Mouse (Mus musculus) gastrocnemius, postnatal 25 days (tissue): Measurements from ENCODE around the gene Nell2. TPM values are rescaled to one million over a fixed set of nuclear protein-coding genes. Genes with fewer than 3 reads are reported as not detected.

Source experiments
- DNase-seq: peaks from one replicate; pipeline ENCODE4 v3.0.0; 2022
- total RNA-seq, 2 experiments: library from RNA; stranded (reverse); gene quantifications; 1 replicate in 1 of 2; 2 replicates in 1 of 2; pipeline ENCODE4 v1.2.3; 2021

Nell2 gene
- total RNA-seq, 2 experiments from 2014 or later = 0.20 TPM; not detected in 1

- no peak for DNase-seq
These were observed 193.7 kb downstream of the Nell2 start for GRCm38 (mm10) chr15:95334323-95335296.

DNA sequence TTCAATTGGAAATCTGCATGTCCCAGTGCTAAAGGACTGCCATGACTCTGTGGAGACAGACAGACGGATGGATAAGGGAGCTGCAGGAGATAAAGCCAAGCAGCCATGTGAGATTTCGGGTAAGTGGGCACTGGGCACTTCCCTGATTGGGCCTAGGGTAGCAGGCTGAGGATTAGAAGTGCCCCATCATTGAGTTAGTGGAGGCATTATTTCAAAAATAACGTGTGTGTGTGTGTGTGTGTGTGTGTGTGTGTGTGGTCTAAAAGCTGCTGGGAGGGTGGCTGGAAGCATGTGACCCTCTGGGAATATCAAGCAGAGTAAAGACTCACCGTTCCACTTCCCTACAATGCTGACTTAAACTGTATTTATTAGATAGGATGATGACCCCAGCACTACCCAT is 195.1 kb downstream of the Nell2 start:
- DNase-seq = no peak

GRCm38 (mm10) chr15:95330926-95331325 is 197.4 kb downstream of the Nell2 start:
- no peak for DNase-seq

DNA sequence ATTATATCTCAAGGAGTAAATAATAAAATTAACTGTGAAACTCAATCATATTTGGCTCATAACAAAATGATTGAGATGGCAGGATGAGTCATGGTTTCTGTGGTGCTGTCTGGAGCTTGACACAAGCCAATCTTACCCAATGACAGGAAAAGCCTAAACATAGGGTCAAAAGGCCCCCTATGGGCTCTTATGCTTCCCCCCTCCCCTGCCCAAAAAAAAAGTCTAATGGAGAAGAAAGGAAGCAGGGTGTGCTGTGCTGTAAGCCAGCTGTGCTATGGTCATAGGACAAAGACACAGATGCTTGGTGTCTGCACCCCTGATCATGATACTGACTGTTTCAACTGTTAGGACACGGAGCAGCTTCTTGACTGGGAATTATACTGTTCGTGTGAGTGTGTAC is 205.6 kb downstream of the Nell2 start:
- no peak for DNase-seq

DNA sequence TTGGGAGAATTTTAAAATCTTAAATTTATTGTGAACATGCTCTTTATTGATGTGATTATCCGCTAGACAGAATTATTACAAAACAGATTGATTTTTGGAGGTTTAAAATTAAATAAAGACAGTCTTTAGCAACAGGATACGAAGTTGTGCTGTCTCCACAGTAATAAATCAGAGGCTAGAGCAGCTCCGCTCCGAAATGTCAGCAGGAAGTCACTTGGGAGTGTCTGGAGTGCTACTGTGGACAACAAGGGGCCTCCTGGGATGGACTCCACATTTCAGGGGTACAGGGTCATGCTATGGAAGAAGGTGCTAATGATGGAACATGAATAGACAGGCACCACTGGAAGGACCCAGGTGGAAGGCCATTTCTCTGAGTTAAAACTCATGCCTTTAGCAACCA is 211.7 kb downstream of the Nell2 start:
- no peak for DNase-seq

DNA sequence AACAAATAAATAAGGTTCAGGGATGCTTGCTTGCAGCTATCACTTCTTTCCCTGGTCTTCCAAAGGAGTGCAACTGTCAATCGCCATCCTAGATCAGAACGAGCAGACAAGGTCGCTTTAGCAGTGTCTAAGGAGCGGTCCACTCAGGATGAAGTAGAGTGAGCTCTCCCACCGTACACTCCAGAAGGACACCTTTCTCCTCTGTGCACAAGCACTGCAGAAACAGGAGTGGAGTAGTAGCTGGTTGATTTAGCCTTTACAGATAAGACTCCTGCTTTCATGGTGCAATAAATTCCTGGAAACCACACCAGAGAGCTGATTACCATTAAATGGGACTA is 213.6 kb downstream of the Nell2 start:
- DNase-seq = no peak

DNA sequence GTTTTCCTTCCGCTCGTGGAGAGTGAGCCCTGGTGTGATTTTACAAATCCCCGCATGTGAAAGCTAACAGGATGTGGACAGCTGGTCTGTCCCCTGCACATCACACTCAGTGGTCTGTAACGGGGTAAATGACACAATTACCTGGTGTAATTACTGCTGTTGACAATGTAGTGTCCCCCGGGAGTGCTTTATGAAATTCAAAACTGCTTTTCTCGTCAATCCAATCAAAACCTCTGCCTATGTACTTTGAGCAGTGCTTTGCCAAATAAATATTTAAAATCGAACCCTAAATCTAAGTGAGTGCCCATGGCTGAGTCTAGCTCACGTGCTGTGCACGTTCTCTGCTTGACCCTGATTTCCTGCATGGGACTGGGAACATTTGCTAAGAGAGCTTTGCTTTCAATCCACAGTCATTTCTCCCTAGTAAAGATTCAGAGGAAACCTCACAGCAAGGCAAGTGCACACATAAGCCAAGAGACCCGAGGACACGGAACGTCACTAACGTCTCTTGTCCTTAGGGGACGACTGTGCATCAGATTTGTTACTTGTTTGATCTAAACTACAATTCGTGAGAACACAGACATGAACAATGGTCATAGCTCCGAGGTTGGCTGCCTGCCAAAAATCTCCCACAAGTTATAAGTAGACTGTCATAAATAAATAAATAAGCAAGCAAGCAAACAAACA is 214.1 kb downstream of the Nell2 start:
- no peak for DNase-seq

DNA sequence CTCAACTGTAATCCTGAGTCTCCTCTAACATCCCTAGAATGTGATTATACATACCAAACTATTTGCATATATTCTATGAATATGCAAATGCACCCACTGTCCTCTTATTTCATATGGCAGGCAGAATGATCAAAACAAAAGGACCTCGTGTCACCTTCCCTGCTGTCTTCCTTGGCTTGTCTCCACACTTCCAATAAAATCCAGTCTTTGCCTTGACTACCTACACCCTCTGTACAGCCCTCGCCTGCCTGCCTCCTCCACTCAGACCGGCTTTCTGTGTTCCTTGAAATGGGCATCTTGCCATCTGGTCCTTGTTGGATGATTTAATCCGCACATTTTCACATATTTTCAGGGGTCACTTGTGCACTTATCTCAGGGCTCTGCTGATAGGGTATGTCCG is 215.1 kb downstream of the Nell2 start:
- no peak for DNase-seq

GRCm38 (mm10) chr15:95304102-95304501 is 224.3 kb downstream of the Nell2 start:
- DNase-seq = no peak

- DNase-seq = peak; percentile 6
These were observed 231.8 kb downstream of the Nell2 start for GRCm38 (mm10) chr15:95296561-95296960.

DNA sequence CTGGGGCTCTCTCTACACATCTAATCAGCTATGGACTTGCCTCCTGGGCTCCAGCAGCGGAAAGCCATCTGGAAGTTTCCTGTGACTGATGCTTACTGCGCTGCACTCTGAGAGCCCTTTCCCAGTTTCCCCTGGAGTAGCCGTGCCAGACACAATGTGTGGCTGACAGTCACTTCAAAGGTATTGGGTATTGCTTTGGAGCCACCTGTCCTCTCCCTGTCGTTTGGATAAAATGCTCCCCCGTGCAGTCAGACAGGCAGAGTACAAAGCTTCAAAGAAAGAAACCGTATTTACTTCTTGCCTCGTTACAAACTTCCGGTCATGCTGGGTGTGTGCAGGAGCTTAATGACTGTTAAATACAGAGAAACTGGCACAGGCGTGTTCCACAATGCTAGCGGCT is 239.3 kb downstream of the Nell2 start:
- DNase-seq = no peak

DNA sequence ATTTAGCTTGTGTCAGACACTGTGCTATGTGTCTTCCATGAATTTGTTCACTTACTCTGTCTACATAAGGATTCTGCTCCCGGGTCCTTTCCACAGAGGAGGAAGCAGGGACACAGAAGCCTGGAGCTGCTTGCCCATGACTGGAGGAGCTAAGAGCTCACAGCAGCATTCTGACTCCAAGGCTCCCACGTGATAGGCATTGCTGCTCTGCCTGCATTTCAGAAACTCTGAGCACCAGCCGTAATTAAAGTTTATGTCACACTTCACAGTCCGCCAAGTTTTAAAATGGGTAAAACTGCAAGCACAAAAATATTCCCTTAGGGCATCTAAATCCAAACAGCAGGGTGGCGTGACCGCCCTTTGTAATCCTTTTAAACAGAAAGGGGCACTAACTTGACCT is 243.2 kb downstream of the Nell2 start:
- no peak for DNase-seq

DNA sequence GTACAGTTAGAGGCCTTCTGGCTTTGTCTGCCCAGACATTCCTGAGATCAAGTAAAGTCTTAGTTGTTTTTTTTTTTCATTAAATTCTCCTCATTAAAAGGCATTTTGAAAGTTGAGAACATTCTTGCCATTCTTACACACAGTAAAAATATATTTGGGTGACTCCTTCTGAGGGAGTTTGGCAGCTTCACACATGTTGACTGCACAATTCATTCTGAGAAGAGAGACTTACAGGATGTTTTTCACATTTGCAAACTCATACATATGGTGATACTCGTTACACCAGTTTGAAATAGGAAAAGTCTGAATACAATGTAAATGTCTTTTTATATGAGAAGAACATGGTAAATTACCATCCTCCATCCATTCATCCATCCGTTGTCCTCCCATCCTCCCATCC is 247.4 kb downstream of the Nell2 start:
- DNase-seq = no peak

DNA sequence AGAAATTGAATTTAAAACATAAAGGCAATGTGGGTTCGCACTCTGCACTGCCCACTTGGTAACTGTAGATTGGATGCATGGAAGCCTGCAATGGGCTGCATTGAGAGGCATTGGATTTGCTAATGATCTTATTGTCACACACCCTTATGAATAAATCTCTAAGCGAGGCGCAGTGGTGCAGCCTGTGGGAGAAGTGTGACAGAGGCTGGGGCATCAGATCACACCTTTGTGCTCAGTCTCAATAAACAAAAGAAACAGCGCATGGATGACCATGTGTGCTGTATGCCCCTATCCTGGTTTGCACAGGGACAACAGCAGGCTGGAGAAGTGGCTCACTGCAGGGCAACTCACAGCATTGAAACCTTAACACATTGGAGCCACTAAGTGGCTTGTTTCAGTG is 250.4 kb downstream of the Nell2 start:
- DNase-seq = no peak

GRCm38 (mm10) chr15:95276556-95276955 is 251.8 kb downstream of the Nell2 start:
- DNase-seq = no peak

DNA sequence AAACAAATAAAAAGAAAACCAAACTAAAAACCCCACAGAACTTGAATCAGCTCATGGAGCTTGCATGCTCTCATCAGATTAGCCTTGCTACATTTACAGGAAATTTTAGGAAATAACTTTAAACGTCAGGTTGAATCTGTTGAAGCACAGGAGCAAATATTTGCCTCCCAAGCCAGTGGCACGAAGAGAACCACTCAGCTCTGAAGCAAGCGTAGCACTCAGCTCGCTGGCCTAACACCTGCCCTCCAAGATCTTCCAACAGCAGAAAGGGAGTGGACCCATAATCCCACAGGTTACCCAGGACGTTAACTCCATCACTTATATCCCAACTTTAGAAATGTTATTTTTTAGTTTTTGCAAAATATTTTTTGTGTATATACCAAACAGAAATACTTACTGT is 252.8 kb downstream of the Nell2 start:
- DNase-seq = no peak

DNA sequence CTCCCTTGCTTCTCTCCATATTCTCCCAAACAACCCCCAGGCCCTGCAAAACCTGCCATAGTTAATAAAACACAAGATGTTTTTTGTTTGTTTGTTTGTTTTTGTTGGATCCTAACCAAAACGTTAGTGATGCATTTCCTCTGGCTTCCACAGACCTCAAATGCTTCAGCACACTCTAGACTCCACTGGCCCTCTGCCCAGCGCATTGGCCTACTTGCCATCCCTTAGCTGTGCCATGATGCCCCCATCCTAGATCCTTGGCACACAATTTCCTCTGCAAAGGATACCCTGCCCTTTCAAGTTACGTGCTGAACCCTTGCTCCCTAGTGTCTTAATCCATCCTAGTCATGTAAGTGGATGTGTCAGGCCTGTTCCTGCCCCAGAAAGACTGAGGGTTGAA is 255.1 kb downstream of the Nell2 start:
- DNase-seq = no peak

- no peak for DNase-seq
These were observed 256.2 kb downstream of the Nell2 start for GRCm38 (mm10) chr15:95272167-95272566.

DNA sequence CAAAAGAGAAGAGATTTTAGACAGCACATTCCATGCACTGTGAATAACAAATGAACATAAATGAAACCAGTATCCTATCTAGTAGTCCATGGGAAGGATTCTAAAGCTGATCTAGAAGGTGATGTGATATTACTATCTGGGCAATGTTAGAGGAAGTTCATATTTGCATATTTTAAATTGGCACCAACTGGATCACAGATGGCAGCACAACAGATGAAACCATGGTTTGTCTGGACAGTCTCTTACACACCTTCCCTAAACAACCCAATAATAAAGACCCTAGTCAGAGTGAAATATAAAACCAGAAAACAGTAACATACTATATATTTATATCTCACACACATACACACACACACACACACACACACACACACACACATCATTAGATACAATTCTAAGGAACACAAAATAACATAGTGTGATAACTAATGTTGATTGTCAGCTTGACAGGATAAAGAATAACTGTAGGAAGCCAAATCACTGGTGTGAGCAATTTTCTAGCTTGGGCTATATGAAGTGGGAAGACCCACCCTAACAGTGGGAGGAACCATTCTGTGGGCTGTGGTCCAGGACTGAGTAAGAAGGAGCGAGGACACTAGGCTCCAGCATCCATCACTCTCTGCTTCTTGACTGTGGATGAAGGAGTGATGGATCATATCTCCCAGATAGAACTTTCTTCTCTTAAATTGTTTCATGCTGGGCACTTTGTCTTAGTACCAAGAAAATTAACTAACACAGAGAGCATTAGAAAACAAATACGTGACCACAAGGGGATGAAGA is 268.5 kb downstream of the Nell2 start:
- no peak for DNase-seq

DNA sequence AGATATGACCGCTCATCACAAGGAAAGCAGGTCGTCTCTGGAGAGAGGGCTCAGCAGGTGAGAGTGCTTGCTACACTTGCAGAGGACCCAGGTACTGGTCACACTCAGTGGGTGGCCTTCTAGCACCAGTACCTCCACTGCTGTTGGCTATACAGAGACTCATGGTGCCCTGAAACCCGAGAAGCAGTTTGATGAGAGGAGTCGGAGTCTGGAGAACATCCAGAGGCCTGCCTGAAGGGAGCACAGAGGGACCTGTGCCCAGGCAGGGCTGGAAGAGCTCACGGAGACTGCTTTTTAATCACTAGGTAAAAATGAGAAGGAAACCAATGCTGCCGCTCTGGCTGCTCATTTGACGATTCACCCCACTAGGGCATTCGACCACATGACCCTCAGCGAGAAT is 271.2 kb downstream of the Nell2 start:
- DNase-seq = no peak

- no peak for DNase-seq
These were observed 282.8 kb downstream of the Nell2 start for GRCm38 (mm10) chr15:95245516-95245915.

DNA sequence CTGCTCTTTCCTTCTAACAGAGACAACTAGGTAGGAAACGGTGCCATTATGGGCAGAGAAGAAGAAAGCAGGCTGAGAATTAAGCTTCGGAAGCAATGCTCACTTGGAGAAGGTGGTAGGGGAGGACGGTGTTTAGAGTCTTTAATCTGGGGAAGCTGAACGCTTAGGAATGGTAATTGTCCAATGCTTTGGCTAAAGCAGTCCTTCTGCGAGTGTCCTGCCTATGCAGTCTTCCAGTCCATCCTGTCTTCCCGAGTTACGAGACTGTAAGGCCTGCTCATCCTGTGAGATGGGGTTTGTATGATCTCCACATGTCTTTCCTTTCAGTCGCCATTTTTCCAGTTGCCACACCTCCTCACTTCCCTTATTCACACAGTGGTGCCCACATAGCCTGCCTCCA is 284.5 kb downstream of the Nell2 start:
- DNase-seq = no peak

DNA sequence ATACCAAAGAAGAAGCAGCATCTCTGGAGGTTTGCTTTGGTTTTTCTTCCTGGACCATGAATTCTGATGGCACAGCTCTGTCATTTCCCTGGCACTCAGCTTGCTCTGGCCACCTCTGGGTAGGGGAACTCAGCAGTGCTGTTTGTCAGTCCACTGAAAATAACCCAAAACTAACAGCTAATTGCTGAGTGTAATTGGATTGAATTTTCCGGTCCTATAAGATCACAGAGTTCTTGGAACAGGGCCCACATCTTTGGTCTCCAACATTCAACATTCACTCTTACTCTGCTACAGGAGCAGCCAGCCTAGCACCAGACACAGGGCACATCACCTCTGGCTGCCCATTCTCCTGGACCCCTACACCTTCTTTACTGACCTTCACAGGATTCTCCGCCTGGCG is 287.2 kb downstream of the Nell2 start:
- DNase-seq = no peak
